Mouse (Mus musculus) left cerebral cortex, postnatal 4 days (tissue): ENCODE measurements at regions not wholly inside any gene's neighbourhood (a gene's known extent, or its start where the extent isn't known, plus 50 kb on each side); places are given as distances from the start of the nearest gene placed in this dataset.

Source experiments
- microRNA-seq: library from miRNA; unstranded; fragments of <30 nt; microRNA quantifications from one replicate; pipeline ENCODE4 v1.2.0, GENCODE M21; 2022

Small RNA genes in the stretch of these regions (microRNA-seq; reads per million reads assigned to microRNA genes)
- 270 reads per million, percentile 61 among the genes with 10 or more reads in this experiment for gene Mir30b
- 11,716 reads per million, percentile 96 among the genes with 10 or more reads in this experiment for gene Mir30d
